Mouse (Mus musculus) hindlimb bud, embryonic 11.5 days (tissue): ENCODE measurements at regions not wholly inside any gene's neighbourhood (a gene's known extent, or its start where the extent isn't known, plus 50 kb on each side); places are given as distances from the start of the nearest gene placed in this dataset.

ENCODE experiments used
- DNase-seq: peaks from one replicate; pipeline ENCODE4 v3.0.0-alpha.2; 2012; ENCODE audit warnings: low read depth, low spot score; ENCODE audit errors: extremely low spot score

GRCm38 (mm10) chr13:43852888-43853287 lies 68.3 kb downstream of the Cd83 start:
- no peak for DNase-seq

- DNase-seq, result no peak
Measured at GRCm38 (mm10) chr13:43854973-43855372, 70.4 kb downstream of the Cd83 start.

GRCm38 (mm10) chr13:43860932-43861331 lies 76.4 kb downstream of the Cd83 start:
- DNase-seq, result no peak

GRCm38 (mm10) chr13:43861424-43861823 lies 76.8 kb downstream of the Cd83 start:
- no peak for DNase-seq

- DNase-seq, result no peak
Measured at GRCm38 (mm10) chr13:43862056-43862455, 77.5 kb downstream of the Cd83 start.

- DNase-seq, result no peak
Measured at GRCm38 (mm10) chr13:43862586-43862985, 78.0 kb downstream of the Cd83 start.

GRCm38 (mm10) chr13:43863581-43864100 lies 79.1 kb downstream of the Cd83 start:
- no peak for DNase-seq

- DNase-seq, result peak; percentile 93
Measured at GRCm38 (mm10) chr13:43864153-43864861, 79.7 kb downstream of the Cd83 start.

- no peak for DNase-seq
Measured at GRCm38 (mm10) chr13:43865036-43865435, 80.5 kb downstream of the Cd83 start.

- no peak for DNase-seq
Measured at GRCm38 (mm10) chr13:43875895-43876294, 91.3 kb downstream of the Cd83 start.

GRCm38 (mm10) chr13:43887284-43887683 lies 102.7 kb downstream of the Cd83 start:
- no peak for DNase-seq

GRCm38 (mm10) chr13:43891928-43892327 lies 107.4 kb downstream of the Cd83 start:
- peak; percentile 37 for DNase-seq

GRCm38 (mm10) chr13:43895990-43896389 lies 111.4 kb downstream of the Cd83 start:
- DNase-seq, result no peak

GRCm38 (mm10) chr13:43897046-43897445 lies 112.5 kb downstream of the Cd83 start:
- DNase-seq, result no peak

GRCm38 (mm10) chr13:43898555-43899258 lies 114.1 kb downstream of the Cd83 start:
- no peak for DNase-seq

- no peak for DNase-seq
Measured at GRCm38 (mm10) chr13:43900115-43900514, 115.5 kb downstream of the Cd83 start.

- DNase-seq, result no peak
Measured at GRCm38 (mm10) chr13:43900758-43901157, 116.2 kb downstream of the Cd83 start.

- no peak for DNase-seq
Measured at GRCm38 (mm10) chr13:43903391-43903790, 118.8 kb downstream of the Cd83 start.

- no peak for DNase-seq
Measured at GRCm38 (mm10) chr13:43904291-43904690, 119.7 kb downstream of the Cd83 start.

GRCm38 (mm10) chr13:43906241-43906640 lies 121.7 kb downstream of the Cd83 start:
- no peak for DNase-seq

- DNase-seq, result no peak
Measured at GRCm38 (mm10) chr13:43907425-43907824, 122.8 kb downstream of the Cd83 start.

- DNase-seq, result no peak
Measured at GRCm38 (mm10) chr13:43908041-43908644, 123.6 kb downstream of the Cd83 start.
